Mouse (Mus musculus) layer of hippocampus, adult 9-10 months (tissue): ENCODE measurements around the gene Eif1ax.
A peak's percentile ranks its signal among the peaks of the same experiment; 100 is the strongest.
"Not testable (repeated sequence)": the region's sequence is repeated elsewhere in the genome, so short reads cannot be mapped to it uniquely, and the experiment has no call there.

Experiments
- DNase-seq: peaks from one replicate; pipeline ENCODE4 v3.0.0; 2022; ENCODE audit warnings: low spot score

The Eif1ax gene

GRCm38 (mm10) chrX:159371831-159372752, at the start of gene Eif1ax:
Gene Eif1ax (plus strand): TSS chrX:159372178.
- DNase-seq: peak; percentile 2

GRCm38 (mm10) chrX:159364506-159364905, 7.5 kb upstream of the Eif1ax start:
- DNase-seq: no peak

GRCm38 (mm10) chrX:159372753-159373144, 771 bp downstream of the Eif1ax start:
- DNase-seq: no peak

GRCm38 (mm10) chrX:159387105-159387504, 15.1 kb downstream of the Eif1ax start:
- no peak for DNase-seq

- DNase-seq: no peak
These were observed 17.0 kb downstream of the Eif1ax start for GRCm38 (mm10) chrX:159388953-159389352.

GRCm38 (mm10) chrX:159390347-159390962, 18.5 kb downstream of the Eif1ax start:
- DNase-seq: no peak

- no peak for DNase-seq
These were observed 19.3 kb downstream of the Eif1ax start for GRCm38 (mm10) chrX:159391239-159391638.

- no peak for DNase-seq
These were observed 37.3 kb downstream of the Eif1ax start for GRCm38 (mm10) chrX:159409253-159409652.

GRCm38 (mm10) chrX:159414130-159414828, 42.3 kb downstream of the Eif1ax start, which contains the start of gene Map7d2:
Gene Map7d2 (plus strand): TSS chrX:159414572.
- no peak for DNase-seq

- DNase-seq: no peak
These were observed 43.1 kb downstream of the Eif1ax start for GRCm38 (mm10) chrX:159414829-159415673.

GRCm38 (mm10) chrX:159430507-159430906, 58.5 kb downstream of the Eif1ax start:
- DNase-seq: not testable (repeated sequence)
